In genomic region chr7:45516846-45517245, GRCm38 (mm10) we compare ENCODE assay signal across 1 mouse cellular context.
A peak's percentile ranks its signal among the peaks of the same experiment; 100 is the strongest.
TF ChIP-seq lines count a peak whose summit lies in the region.

No protein-coding gene starts in this region.

TF ChIP-seq in MEL, 35 proteins besides CTCF, POLR2A, EP300 and RAD21:
- TF ChIP-seq MYC (IDR thresholded peaks at IDR 0.05; ENCODE audit: low read depth, low read length), result 0 out of 2 replicates have a peak, but pooled peaks have one; percentile 38
